Mouse (Mus musculus) embryonic facial prominence, embryonic 13.5 days (tissue): ENCODE measurements around the gene Thegl. TPM values are rescaled to one million over a fixed set of nuclear protein-coding genes. Genes with fewer than 3 reads are reported as not detected.
"Not testable (repeated sequence)": the region's sequence is repeated elsewhere in the genome, so short reads cannot be mapped to it uniquely, and the experiment has no call there.

ENCODE experiments used
- ATAC-seq: fragments of 200-750 bp; cut with Nextera tagmentation; 2 replicates; pipeline ENCODE4 v1.8.0; 2017; ENCODE audit warnings: low read depth; ENCODE audit not compliant: insufficient number of reproducible peaks, insufficient read depth, low FRiP score, low TSS enrichment
- H3K27ac ChIP-seq: fragments of 300-500 bp; sonication (generic); 2 replicates; pipeline ENCODE4 v1.5.1; 2015; ENCODE audit warnings: moderate library complexity, mild to moderate bottlenecking, inconsistent platforms
- H3K27me3 ChIP-seq: fragments of 300-500 bp; sonication (generic); 2 replicates; pipeline ENCODE4 v1.6.1; 2015; ENCODE audit warnings: mild to moderate bottlenecking, inconsistent platforms
- H3K36me3 ChIP-seq: fragments of 300-500 bp; sonication (generic); 2 replicates; pipeline ENCODE4 v1.6.1; 2015; ENCODE audit warnings: mild to moderate bottlenecking, inconsistent platforms
- H3K4me1 ChIP-seq: fragments of 300-500 bp; sonication (generic); 2 replicates; pipeline ENCODE4 v1.6.1; 2015; ENCODE audit warnings: inconsistent platforms
- H3K4me2 ChIP-seq: fragments of 300-500 bp; sonication (generic); 2 replicates; pipeline ENCODE4 v1.6.1; 2015; ENCODE audit warnings: moderate library complexity, mild to moderate bottlenecking, inconsistent platforms
- H3K4me3 ChIP-seq: fragments of 300-500 bp; sonication (generic); 2 replicates; pipeline ENCODE4 v1.5.1; 2015; ENCODE audit warnings: mild to moderate bottlenecking, inconsistent platforms
- H3K9ac ChIP-seq: fragments of 300-500 bp; sonication (generic); 2 replicates; pipeline ENCODE4 v1.6.1; 2015; ENCODE audit warnings: mild to moderate bottlenecking, inconsistent platforms
- H3K9me3 ChIP-seq: fragments of 300-500 bp; sonication (generic); 2 replicates; pipeline ENCODE4 v1.6.1; 2016; ENCODE audit warnings: inconsistent platforms
- WGBS: fragments of 180-500 bp; shearing (Covaris S2); methylation state at CpG from one replicate; pipeline ENCODE4 v1.1.7; 2015; ENCODE audit warnings: mixed read lengths; 5-methylcytosine and 5-hydroxymethylcytosine counted together
- polyA plus RNA-seq: library from polyadenylated mRNA; unstranded; fragments of >200 nt; fragmentation: Nextera tagmentation; extraction: Ambion mirVana; gene quantifications from 2 replicates; pipeline ENCODE4 v1.2.1, GENCODE M21; 2015

Gene Thegl
- polyA plus RNA-seq, 1 experiment from 2014 or later = 0.11 TPM

GRCm38 (mm10) chr5:77001192-77001591 is 14.6 kb upstream of the Thegl start:
- 93% methylated on average over 17 of the region's 17 CpGs for WGBS
- H3K4me2 ChIP-seq = no peak overlapping the region
- no peaks in the 10 kb centered on the region for H3K9me3 ChIP-seq
- H3K36me3 ChIP-seq = peaks cover 48% of the 10 kb centered on the region
- H3K27me3 ChIP-seq = no peaks in the 10 kb centered on the region
- no peaks in the 10 kb centered on the region for H3K4me1 ChIP-seq
- no peak overlapping the region for H3K9ac ChIP-seq
- ATAC-seq = no peak
- no peak overlapping the region for H3K27ac ChIP-seq
- H3K4me3 ChIP-seq = no peak overlapping the region

DNA sequence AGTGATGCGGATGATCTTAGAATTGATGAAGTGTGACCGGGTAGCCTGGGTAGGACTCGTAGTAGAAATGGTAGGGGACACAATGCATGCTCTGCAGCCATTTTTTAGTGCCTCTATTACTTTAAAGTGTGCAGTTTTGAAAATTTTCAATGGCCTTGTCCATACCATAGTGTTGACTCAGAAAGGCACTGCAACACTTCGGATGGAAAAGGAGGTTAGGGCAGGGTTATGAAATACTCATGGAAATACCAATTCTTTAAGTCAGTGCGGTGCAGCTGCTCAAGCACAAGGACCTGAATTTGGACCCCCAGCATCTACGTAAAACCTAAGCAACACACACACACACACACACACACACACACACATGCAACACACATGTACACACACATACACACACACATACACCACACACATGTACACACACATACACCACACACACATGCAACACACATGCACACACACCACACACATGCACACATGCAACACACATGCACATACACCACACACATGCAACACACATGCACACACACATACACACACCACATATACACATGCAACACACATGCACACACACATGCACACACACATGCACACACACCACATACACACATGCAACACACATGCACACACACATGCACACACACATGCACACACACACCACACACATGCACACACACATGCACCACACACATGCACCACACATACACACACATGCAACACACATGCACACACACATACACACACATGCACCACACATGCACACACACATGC is 11.6 kb upstream of the Thegl start, which contains the start of gene Arl9:
Gene Arl9 (plus strand): TSS at position 5 of the 771 bp plus-strand sequence.
- H3K9ac ChIP-seq = no peak within 1 kb of the TSS
- H3K4me3 ChIP-seq = no peak within 1 kb of the TSS
- no peak within 1 kb of the TSS for H3K27ac ChIP-seq
- no peak within 1 kb of the TSS for H3K4me2 ChIP-seq
- H3K9me3 ChIP-seq = no peaks in the 10 kb centered on the region
- 90% methylated on average over 6 of the region's 6 CpGs for WGBS
- peaks cover 21% of the 10 kb centered on the region for H3K36me3 ChIP-seq
- H3K4me1 ChIP-seq = no peaks in the 10 kb centered on the region
- ATAC-seq = no peak
- no peaks in the 10 kb centered on the region for H3K27me3 ChIP-seq

GRCm38 (mm10) chr5:77010352-77010751 is 5.5 kb upstream of the Thegl start:
- no peak overlapping the region for H3K9ac ChIP-seq
- no peaks in the 10 kb centered on the region for H3K9me3 ChIP-seq
- 88% methylated on average over 9 of the region's 9 CpGs for WGBS

DNA sequence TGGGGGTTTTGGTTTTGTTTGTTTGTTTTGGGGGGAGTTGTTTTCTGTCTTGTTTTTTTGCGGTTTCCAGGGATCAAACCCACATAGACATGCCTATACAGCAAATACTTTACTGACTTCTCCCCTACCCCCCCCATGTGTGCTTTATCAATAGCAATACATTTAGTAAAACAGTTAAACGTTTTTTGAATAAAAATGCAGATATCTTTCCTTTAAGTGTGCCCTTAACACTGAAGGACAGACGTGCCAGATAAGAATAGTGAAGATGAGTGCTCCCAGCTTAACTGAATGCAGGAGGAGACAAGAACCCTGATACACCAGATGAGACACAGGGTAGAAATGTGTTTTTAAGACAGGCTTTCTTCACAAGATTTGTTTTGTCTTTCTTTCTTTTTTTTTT is 4.7 kb upstream of the Thegl start:
- no peak for ATAC-seq
- WGBS = 64% methylated on average over 3 of the region's 3 CpGs

More at GRCm38 (mm10) chr5:77010352-77010751, 5.5 kb upstream of the Thegl start:
- Histone ChIP-seq H3K4me2 (no peak overlapping the region), H3K4me1 (no peaks in the 10 kb centered on the region), H3K4me3 (no peak overlapping the region), H3K27me3 (no peaks in the 10 kb centered on the region), H3K36me3 (no peaks in the 10 kb centered on the region), H3K27ac (no peak overlapping the region)
- no peak for ATAC-seq

GRCm38 (mm10) chr5:77013171-77013570 is 2.7 kb upstream of the Thegl start:
- no peak overlapping the region for H3K4me2 ChIP-seq
- no peak overlapping the region for H3K27ac ChIP-seq
- H3K9ac ChIP-seq = no peak overlapping the region
- 73% methylated on average over 3 of the region's 3 CpGs for WGBS
- H3K4me1 ChIP-seq = no peaks in the 10 kb centered on the region
- H3K27me3 ChIP-seq = peaks cover 6% of the 10 kb centered on the region
- H3K4me3 ChIP-seq = no peak overlapping the region
- no peaks in the 10 kb centered on the region for H3K9me3 ChIP-seq
- no peak for ATAC-seq
- H3K36me3 ChIP-seq = no peaks in the 10 kb centered on the region

More for the DNA sequence above, 4.7 kb upstream of the Thegl start:
- Histone ChIP-seq H3K36me3 (no peaks in the 10 kb centered on the region), H3K4me1 (no peaks in the 10 kb centered on the region), H3K4me2 (no peak overlapping the region), H3K9ac (no peak overlapping the region), H3K9me3 (no peaks in the 10 kb centered on the region), H3K4me3 (no peak overlapping the region), H3K27me3 (peaks cover under 1% of the 10 kb centered on the region; the same call in 1 of the 2 replicates), H3K27ac (no peak overlapping the region)

DNA sequence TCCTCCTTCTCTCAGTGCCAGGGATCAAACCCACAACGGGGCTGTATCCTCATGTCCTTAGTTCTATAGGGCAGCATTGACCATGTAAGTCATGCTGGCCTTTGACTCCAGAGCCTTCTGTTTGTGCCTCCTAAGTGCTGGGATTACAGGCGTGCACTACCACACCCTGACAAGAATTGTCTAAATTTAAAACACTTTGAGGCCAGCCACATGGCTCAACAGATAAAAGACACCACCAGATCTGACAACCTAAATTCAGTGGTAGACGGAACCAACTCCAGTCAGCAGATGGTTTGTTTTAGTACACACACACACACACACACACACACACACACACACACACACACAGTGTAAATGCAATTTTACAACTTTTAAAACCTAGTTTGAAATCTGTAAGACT is 12.2 kb downstream of the Thegl start:
- Histone ChIP-seq H3K9me3 (no peaks in the 10 kb centered on the region), H3K9ac (no peak overlapping the region), H3K4me3 (no peak overlapping the region), H3K27ac (no peak overlapping the region), H3K4me2 (no peak overlapping the region), H3K4me1 (no peaks in the 10 kb centered on the region), H3K27me3 (no peaks in the 10 kb centered on the region), H3K36me3 (no peaks in the 10 kb centered on the region)
- 61% methylated on average over 3 of the region's 3 CpGs for WGBS
- ATAC-seq = no peak

DNA sequence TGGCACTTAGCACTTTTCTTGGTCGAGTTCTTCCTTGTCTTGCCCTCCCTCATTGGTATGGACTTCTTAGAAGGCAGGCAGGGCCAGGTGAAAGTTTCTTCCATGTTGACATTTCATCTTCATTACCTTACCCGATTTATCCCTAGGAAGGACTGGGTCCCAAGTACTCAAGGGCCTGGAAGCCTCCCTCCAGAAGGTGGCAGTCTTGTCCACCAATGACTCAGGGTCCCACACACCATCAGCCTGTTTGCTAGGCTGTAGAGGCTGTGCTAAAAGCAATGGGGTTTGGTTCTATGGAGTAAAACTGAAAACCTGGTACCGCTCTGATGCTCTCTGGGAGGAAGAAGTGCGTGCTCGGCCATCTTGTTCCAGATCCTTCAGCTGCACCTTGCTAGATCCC is 13.9 kb downstream of the Thegl start:
- no peak for ATAC-seq
- H3K4me2 ChIP-seq = no peak overlapping the region
- H3K9me3 ChIP-seq = no peaks in the 10 kb centered on the region
- H3K4me1 ChIP-seq = no peaks in the 10 kb centered on the region
- H3K4me3 ChIP-seq = no peak overlapping the region
- no peaks in the 10 kb centered on the region for H3K27me3 ChIP-seq
- 77% methylated on average over 5 of the region's 5 CpGs for WGBS
- no peak overlapping the region for H3K9ac ChIP-seq
- H3K27ac ChIP-seq = no peak overlapping the region
- H3K36me3 ChIP-seq = no peaks in the 10 kb centered on the region

- not testable (repeated sequence) for H3K9ac ChIP-seq, ATAC-seq, H3K27me3 ChIP-seq, H3K4me2 ChIP-seq, H3K4me1 ChIP-seq, H3K4me3 ChIP-seq, H3K27ac ChIP-seq, H3K9me3 ChIP-seq, H3K36me3 ChIP-seq
Measured at GRCm38 (mm10) chr5:77035101-77035500, 19.3 kb downstream of the Thegl start.

DNA sequence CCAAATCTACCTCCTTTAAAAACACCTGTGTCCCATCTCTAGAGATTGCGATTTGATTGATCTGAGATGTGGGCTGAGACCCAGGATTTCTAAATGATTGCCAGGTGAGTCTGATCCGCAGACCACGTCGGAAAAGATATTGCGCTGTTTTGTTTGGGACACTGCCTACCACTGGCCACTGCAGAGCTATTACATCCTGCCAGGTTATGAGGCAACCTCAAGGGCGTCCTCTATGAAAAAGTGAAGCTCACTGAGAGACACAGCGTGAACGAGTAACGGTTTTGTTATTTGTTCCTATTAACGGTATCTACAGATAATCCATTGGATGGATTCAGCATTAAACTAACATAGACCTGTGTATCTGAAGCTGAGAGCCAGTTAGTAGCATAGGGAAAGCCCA is 22.6 kb downstream of the Thegl start:
- Histone ChIP-seq H3K4me2 (no peak overlapping the region), H3K36me3 (no peaks in the 10 kb centered on the region), H3K4me3 (no peak overlapping the region), H3K9ac (no peak overlapping the region), H3K27me3 (no peaks in the 10 kb centered on the region), H3K27ac (no peak overlapping the region), H3K4me1 (no peaks in the 10 kb centered on the region), H3K9me3 (no peaks in the 10 kb centered on the region)
- 80% methylated on average over 10 of the region's 10 CpGs for WGBS
- ATAC-seq = no peak

GRCm38 (mm10) chr5:77039391-77039790 is 23.6 kb downstream of the Thegl start:
- no peak overlapping the region for H3K9ac ChIP-seq
- H3K27me3 ChIP-seq = no peaks in the 10 kb centered on the region
- ATAC-seq = no peak
- H3K4me2 ChIP-seq = no peak overlapping the region
- no peak overlapping the region for H3K27ac ChIP-seq
- H3K4me3 ChIP-seq = no peak overlapping the region
- H3K4me1 ChIP-seq = no peaks in the 10 kb centered on the region
- no peaks in the 10 kb centered on the region for H3K9me3 ChIP-seq
- H3K36me3 ChIP-seq = no peaks in the 10 kb centered on the region

GRCm38 (mm10) chr5:77044362-77044761 is 28.5 kb downstream of the Thegl start:
- Histone ChIP-seq H3K36me3 (no peaks in the 10 kb centered on the region), H3K9ac (no peak overlapping the region), H3K4me1 (no peaks in the 10 kb centered on the region), H3K4me3 (no peak overlapping the region), H3K9me3 (no peaks in the 10 kb centered on the region), H3K27me3 (no peaks in the 10 kb centered on the region), H3K4me2 (no peak overlapping the region), H3K27ac (no peak overlapping the region)
- no peak for ATAC-seq
- WGBS = 70% methylated on average over 5 of the region's 5 CpGs

DNA sequence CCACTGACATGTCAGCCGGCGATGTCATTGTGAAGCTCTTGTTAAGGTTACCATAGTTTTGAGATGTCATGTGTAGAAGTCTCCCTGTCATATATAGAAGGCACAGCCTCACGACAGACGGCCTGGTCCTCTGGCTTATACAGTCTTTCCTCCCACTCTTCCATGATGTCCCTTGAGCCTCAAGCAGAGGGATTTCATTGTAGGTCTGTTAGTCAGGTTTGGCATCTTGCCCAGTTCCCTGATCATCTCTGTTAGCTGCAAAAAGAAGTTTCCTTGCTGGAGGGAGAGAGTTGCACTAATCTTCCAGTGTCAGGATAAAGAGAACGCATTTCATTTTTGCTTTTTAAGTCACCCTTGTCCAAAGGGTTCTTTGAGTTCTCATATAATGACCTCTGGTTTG is 36.8 kb downstream of the Thegl start:
- no peaks in the 10 kb centered on the region for H3K4me1 ChIP-seq
- no peaks in the 10 kb centered on the region for H3K27me3 ChIP-seq
- 0 out of 2 replicates have a peak, but pooled peaks cover 6% of the 10 kb centered on the region for H3K9me3 ChIP-seq
- H3K27ac ChIP-seq = no peak overlapping the region
- 87% methylated on average over 5 of the region's 5 CpGs for WGBS
- H3K9ac ChIP-seq = no peak overlapping the region
- ATAC-seq = no peak
- no peak overlapping the region for H3K4me2 ChIP-seq
- no peaks in the 10 kb centered on the region for H3K36me3 ChIP-seq
- H3K4me3 ChIP-seq = no peak overlapping the region
